Mouse (Mus musculus) layer of hippocampus, postnatal 14 days (tissue): ENCODE measurements at regions not wholly inside any gene's neighbourhood (a gene's known extent, or its start where the extent isn't known, plus 50 kb on each side); places are given as distances from the start of the nearest gene placed in this dataset.
A peak's percentile ranks its signal among the peaks of the same experiment; 100 is the strongest.

Source experiments
- DNase-seq, 2 experiments: peaks; one replicate each; pipeline ENCODE4 v3.0.0; 2021 to 2022; ENCODE audit warnings: low spot score in 2 of 2, mixed read lengths in 1 of 2

- no peak for DNase-seq
Observed at GRCm38 (mm10) chr11:42944573-42944972, 91.0 kb upstream of the Gm9972 start.

GRCm38 (mm10) chr11:42949823-42950222 is 85.7 kb upstream of the Gm9972 start:
- no peak for DNase-seq

DNA sequence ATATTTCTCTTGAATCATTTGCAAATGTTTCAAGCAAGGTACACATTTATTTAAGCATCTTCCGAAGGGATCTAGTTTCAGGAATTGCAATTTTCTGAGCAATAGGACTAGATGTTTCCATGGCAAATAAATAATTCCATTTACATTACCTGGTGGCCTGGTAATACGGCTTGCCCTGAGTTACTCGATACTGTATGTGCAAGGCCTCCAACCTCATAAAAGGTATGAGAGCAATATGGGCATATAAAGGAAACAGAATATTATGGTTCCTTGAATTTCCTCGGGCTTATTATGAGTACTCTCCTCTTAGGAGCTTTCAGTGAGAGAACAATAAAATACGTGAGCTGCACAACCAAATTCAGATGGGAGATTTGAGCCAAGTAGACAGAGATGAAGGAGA is 81.4 kb upstream of the Gm9972 start:
- DNase-seq = peak in 1 of 2 experiments; percentile 18

- DNase-seq = no peak
Observed at GRCm38 (mm10) chr11:42965732-42966131, 69.8 kb upstream of the Gm9972 start.

GRCm38 (mm10) chr11:42978245-42978644 is 57.3 kb upstream of the Gm9972 start:
- no peak for DNase-seq
